Mouse (Mus musculus): ENCODE data around the gene Lgsn. TPM values are rescaled to one million over a fixed set of nuclear protein-coding genes. Genes with fewer than 3 reads are reported as not detected.

The Lgsn gene
- polyA plus RNA-seq, 1 experiment, result not detected

GRCm38 (mm10) chr1:31196959-31197358 lies 20.8 kb downstream of the Lgsn start:
- H3K27ac ChIP-seq (ENCODE audit: control insufficient read depth, insufficient read depth, low read depth, low read length, poor library complexity), result no peak overlapping the region
- TF ChIP-seq POLR2A (IDR thresholded peaks at IDR 0.05; ENCODE audit: borderline replicate concordance, control insufficient read depth, low read depth, low read length), result no peak
- no peak for TF ChIP-seq CTCF (IDR thresholded peaks at IDR 0.05; ENCODE audit: control insufficient read depth, insufficient read depth, low read length)

GRCm38 (mm10) chr1:31203771-31204170 lies 27.6 kb downstream of the Lgsn start:
- H3K4me3 ChIP-seq (replicated peaks; ENCODE audit: control insufficient read depth, low read depth, low read length), result no peak overlapping the region
- 89% methylated on average over 10 of the region's 10 CpGs for WGBS
- TF ChIP-seq POLR2A (IDR thresholded peaks at IDR 0.05; ENCODE audit: borderline replicate concordance, control insufficient read depth, low read depth, low read length) (no peak), CTCF (IDR thresholded peaks at IDR 0.05; ENCODE audit: control insufficient read depth, insufficient read depth, low read length) (no peak)

More at GRCm38 (mm10) chr1:31196959-31197358, 20.8 kb downstream of the Lgsn start:
- H3K4me1 ChIP-seq (ENCODE audit: control insufficient read depth, insufficient read depth, low read length), result no peaks in the 10 kb centered on the region
- WGBS, result 88% methylated on average over 3 of the region's 3 CpGs
- no peak overlapping the region for H3K4me3 ChIP-seq (replicated peaks; ENCODE audit: control insufficient read depth, low read depth, low read length)

GRCm38 (mm10) chr1:31205346-31205745 lies 29.1 kb downstream of the Lgsn start:
- Histone ChIP-seq H3K27ac (ENCODE audit: control insufficient read depth, insufficient read depth, low read depth, low read length, poor library complexity) (no peak overlapping the region), H3K4me1 (ENCODE audit: control insufficient read depth, insufficient read depth, low read length) (no peaks in the 10 kb centered on the region), H3K4me3 (replicated peaks; ENCODE audit: control insufficient read depth, low read depth, low read length) (no peak overlapping the region)
- TF ChIP-seq POLR2A (IDR thresholded peaks at IDR 0.05; ENCODE audit: borderline replicate concordance, control insufficient read depth, low read depth, low read length) (no peak), CTCF (IDR thresholded peaks at IDR 0.05; ENCODE audit: control insufficient read depth, insufficient read depth, low read length) (no peak)
- 80% methylated on average over 7 of the region's 7 CpGs for WGBS

More at GRCm38 (mm10) chr1:31203771-31204170, 27.6 kb downstream of the Lgsn start:
- Histone ChIP-seq H3K4me1 (ENCODE audit: control insufficient read depth, insufficient read depth, low read length) (no peaks in the 10 kb centered on the region), H3K27ac (ENCODE audit: control insufficient read depth, insufficient read depth, low read depth, low read length, poor library complexity) (no peak overlapping the region)

GRCm38 (mm10) chr1:31205770-31206169 lies 29.6 kb downstream of the Lgsn start:
- Histone ChIP-seq H3K4me3 (replicated peaks; ENCODE audit: control insufficient read depth, low read depth, low read length) (no peak overlapping the region), H3K4me1 (ENCODE audit: control insufficient read depth, insufficient read depth, low read length) (no peaks in the 10 kb centered on the region), H3K27ac (ENCODE audit: control insufficient read depth, insufficient read depth, low read depth, low read length, poor library complexity) (no peak overlapping the region)
- TF ChIP-seq POLR2A (IDR thresholded peaks at IDR 0.05; ENCODE audit: borderline replicate concordance, control insufficient read depth, low read depth, low read length), result no peak
- TF ChIP-seq CTCF (IDR thresholded peaks at IDR 0.05; ENCODE audit: control insufficient read depth, insufficient read depth, low read length), result no peak
- WGBS, result 50% methylated on average over 3 of the region's 3 CpGs

GRCm38 (mm10) chr1:31210144-31210543 lies 33.9 kb downstream of the Lgsn start:
- 1% methylated on average over 5 of the region's 5 CpGs for WGBS
- no peak for TF ChIP-seq POLR2A (IDR thresholded peaks at IDR 0.05; ENCODE audit: borderline replicate concordance, control insufficient read depth, low read depth, low read length)
- TF ChIP-seq CTCF (IDR thresholded peaks at IDR 0.05; ENCODE audit: control insufficient read depth, insufficient read depth, low read length), result 0 out of 2 replicates have a peak, but pooled peaks have one; percentile 30

GRCm38 (mm10) chr1:31214831-31215230 lies 38.6 kb downstream of the Lgsn start:
- Histone ChIP-seq H3K4me3 (replicated peaks; ENCODE audit: control insufficient read depth, low read depth, low read length) (no peak overlapping the region), H3K4me1 (ENCODE audit: control insufficient read depth, insufficient read depth, low read length) (no peaks in the 10 kb centered on the region), H3K27ac (ENCODE audit: control insufficient read depth, insufficient read depth, low read depth, low read length, poor library complexity) (no peak overlapping the region)
- WGBS, result 67% methylated on average over 1 of the region's 1 CpGs
- TF ChIP-seq CTCF (IDR thresholded peaks at IDR 0.05; ENCODE audit: control insufficient read depth, insufficient read depth, low read length) (no peak), POLR2A (IDR thresholded peaks at IDR 0.05; ENCODE audit: borderline replicate concordance, control insufficient read depth, low read depth, low read length) (no peak)

More at GRCm38 (mm10) chr1:31210144-31210543, 33.9 kb downstream of the Lgsn start:
- no peak overlapping the region for H3K27ac ChIP-seq (ENCODE audit: control insufficient read depth, insufficient read depth, low read depth, low read length, poor library complexity)
- no peaks in the 10 kb centered on the region for H3K4me1 ChIP-seq (ENCODE audit: control insufficient read depth, insufficient read depth, low read length)
- H3K4me3 ChIP-seq (replicated peaks; ENCODE audit: control insufficient read depth, low read depth, low read length), result no peak overlapping the region

GRCm38 (mm10) chr1:31220599-31221250 lies 44.5 kb downstream of the Lgsn start:
- Histone ChIP-seq H3K4me1 (ENCODE audit: control insufficient read depth, insufficient read depth, low read length) (no peaks in the 10 kb centered on the region), H3K4me3 (replicated peaks; ENCODE audit: control insufficient read depth, low read depth, low read length) (no peak overlapping the region), H3K27ac (ENCODE audit: control insufficient read depth, insufficient read depth, low read depth, low read length, poor library complexity) (no peak overlapping the region)
- WGBS, result 77% methylated on average over 4 of the region's 4 CpGs
- no peak for TF ChIP-seq POLR2A (IDR thresholded peaks at IDR 0.05; ENCODE audit: borderline replicate concordance, control insufficient read depth, low read depth, low read length)
- TF ChIP-seq CTCF (IDR thresholded peaks at IDR 0.05; ENCODE audit: control insufficient read depth, insufficient read depth, low read length), result no peak

GRCm38 (mm10) chr1:31222564-31222963 lies 46.4 kb downstream of the Lgsn start, which contains the start of the genes 4931428L18Rik and Pih1d3:
Gene 4931428L18Rik, minus strand, starts transcription at chr1:31222684.
Gene Pih1d3, plus strand, starts transcription at chr1:31222838.
- TF ChIP-seq CTCF (IDR thresholded peaks at IDR 0.05; ENCODE audit: control insufficient read depth, insufficient read depth, low read length) (no peak), POLR2A (IDR thresholded peaks at IDR 0.05; ENCODE audit: borderline replicate concordance, control insufficient read depth, low read depth, low read length) (no peak)
- Histone ChIP-seq H3K4me3 (replicated peaks; ENCODE audit: control insufficient read depth, low read depth, low read length) (no peak within 1 kb of the TSS), H3K4me1 (ENCODE audit: control insufficient read depth, insufficient read depth, low read length) (no peaks in the 10 kb centered on the region), H3K27ac (ENCODE audit: control insufficient read depth, insufficient read depth, low read depth, low read length, poor library complexity) (no peak within 1 kb of the TSS)
- 45% methylated on average over 7 of the region's 7 CpGs for WGBS
